Mouse (Mus musculus): Measurements from ENCODE around the gene Rpia. TPM values are rescaled to one million over a fixed set of nuclear protein-coding genes. Genes with fewer than 3 reads are reported as not detected.
A peak's percentile ranks its signal among the peaks of the same experiment; 100 is the strongest.

The Rpia gene
- polyA plus RNA-seq, 1 experiment from 2014 or later, result 2.6 TPM

DNA sequence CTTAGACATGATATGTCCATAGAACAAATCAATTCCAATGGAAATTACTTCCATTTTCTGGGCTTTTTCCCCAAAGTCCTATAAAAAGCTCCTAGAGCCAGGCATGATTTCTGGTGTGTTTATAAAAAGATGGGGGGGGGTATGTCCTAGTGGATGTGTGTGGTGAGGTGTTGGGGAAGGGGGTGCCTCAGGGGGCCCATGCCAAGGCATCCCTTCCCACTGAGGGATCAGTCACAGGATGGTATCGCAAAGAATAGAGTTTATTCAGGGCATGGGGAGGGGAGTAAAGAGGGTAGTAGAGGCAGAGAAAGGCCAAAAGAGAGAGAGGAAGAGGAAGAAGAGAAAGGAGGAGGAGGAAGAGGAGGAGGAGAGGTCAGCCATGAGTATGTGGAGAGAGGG, 14.5 kb upstream of the Rpia start:
- TF ChIP-seq CTCF (IDR thresholded peaks at IDR 0.05; ENCODE audit: low read depth) (no peak), EP300 (optimal IDR thresholded peaks at IDR 0.05) (no peak)
- H3K36me3 ChIP-seq (ENCODE audit: control insufficient read depth, insufficient read depth, low read length), result no peaks in the 10 kb centered on the region
- no peak overlapping the region for H3K4me2 ChIP-seq (replicated peaks; ENCODE audit: low read depth)
- no peaks in the 10 kb centered on the region for H3K27me3 ChIP-seq (ENCODE audit: control insufficient read depth, insufficient read depth, low read length)
- no peak overlapping the region for H3K4me3 ChIP-seq (ENCODE audit: low read depth, low read length)
- no peak overlapping the region for H3K27ac ChIP-seq (replicated peaks)
- no peaks in the 10 kb centered on the region for H3K4me1 ChIP-seq (replicated peaks; ENCODE audit: control insufficient read depth, insufficient read depth)
- H3K9ac ChIP-seq (ENCODE audit: low read length), result no peak overlapping the region
- WGBS, result 78% methylated on average over 1 of the region's 1 CpGs
- no peaks in the 10 kb centered on the region for H3K9me3 ChIP-seq (ENCODE audit: control insufficient read depth, low read length)
- ATAC-seq (ENCODE audit: low FRiP score, low TSS enrichment) (no peak), DNase-seq (ENCODE audit: low spot score) (no peak)

DNA sequence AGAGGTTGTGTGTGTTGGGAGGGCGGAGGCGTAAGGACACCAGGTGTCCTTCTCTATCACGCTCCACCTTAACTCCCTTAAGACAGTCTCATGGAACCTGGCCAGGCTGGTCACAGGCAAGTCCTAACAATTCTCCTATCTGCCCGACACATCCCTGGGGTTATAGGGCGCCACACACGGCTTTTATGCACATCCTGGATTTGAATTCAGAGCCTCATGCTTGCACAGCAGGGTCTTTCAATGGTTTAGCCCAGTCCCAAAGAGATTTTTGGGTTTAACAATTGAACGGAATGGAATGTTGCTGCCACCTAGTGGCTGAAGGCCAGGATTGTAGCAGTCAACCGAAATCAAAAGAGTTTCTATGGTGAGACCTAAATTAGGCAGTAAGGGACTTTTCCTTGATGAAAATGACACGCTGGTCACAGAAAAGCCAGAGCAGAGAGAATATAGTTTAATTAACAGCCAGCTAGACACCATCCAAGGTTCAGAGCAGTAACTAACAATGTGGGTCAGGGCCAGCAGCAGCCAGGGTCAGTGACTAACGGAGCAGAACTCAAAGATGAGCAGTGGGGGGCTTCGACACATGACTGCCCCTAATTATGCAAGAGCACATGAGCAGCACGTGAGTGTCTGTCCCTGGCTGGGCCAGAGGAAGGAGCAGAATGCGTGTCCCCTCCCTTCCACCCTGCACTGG, 13.9 kb upstream of the Rpia start:
- Histone ChIP-seq H3K4me1 (replicated peaks; ENCODE audit: control insufficient read depth, insufficient read depth) (no peaks in the 10 kb centered on the region), H3K4me2 (replicated peaks; ENCODE audit: low read depth) (peak overlapping the region; percentile 54), H3K36me3 (ENCODE audit: control insufficient read depth, insufficient read depth, low read length) (no peaks in the 10 kb centered on the region), H3K27ac (replicated peaks) (no peak overlapping the region), H3K4me3 (ENCODE audit: low read depth, low read length) (peak overlapping the region; percentile 12; the same call in 1 of the 2 replicates), H3K27me3 (ENCODE audit: control insufficient read depth, insufficient read depth, low read length) (no peaks in the 10 kb centered on the region), H3K9me3 (ENCODE audit: control insufficient read depth, low read length) (no peaks in the 10 kb centered on the region), H3K9ac (ENCODE audit: low read length) (no peak overlapping the region)
- peak; percentile 53 for ATAC-seq (ENCODE audit: low FRiP score, low TSS enrichment)
- 18% methylated on average over 13 of the region's 13 CpGs for WGBS
- DNase-seq (ENCODE audit: low spot score), result peak; percentile 64
- TF ChIP-seq EP300 (optimal IDR thresholded peaks at IDR 0.05) (no peak), CTCF (IDR thresholded peaks at IDR 0.05; ENCODE audit: low read depth) (peak; percentile 90)

DNA sequence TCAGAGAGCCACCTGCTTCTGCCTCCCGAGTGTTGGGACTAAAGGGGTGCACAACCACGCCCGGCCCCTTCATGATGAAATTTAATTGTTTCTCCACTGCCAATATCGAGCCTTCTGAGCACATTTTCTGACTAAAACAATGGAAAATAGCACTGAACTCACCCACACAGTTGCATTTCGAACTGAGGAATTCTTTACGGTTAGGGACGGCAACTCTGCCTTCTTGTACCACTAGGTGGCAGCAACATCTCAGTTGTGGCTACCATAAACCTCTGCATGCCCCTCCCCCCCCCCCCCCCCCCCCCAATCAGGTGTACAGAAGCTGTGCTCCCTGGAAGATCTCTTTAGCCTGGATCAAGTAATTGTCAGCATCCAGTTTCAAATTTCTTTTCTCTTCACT, 13.2 kb upstream of the Rpia start:
- no peak overlapping the region for H3K9ac ChIP-seq (ENCODE audit: low read length)
- no peak overlapping the region for H3K27ac ChIP-seq (replicated peaks)
- H3K9me3 ChIP-seq (ENCODE audit: control insufficient read depth, low read length), result no peaks in the 10 kb centered on the region
- H3K4me3 ChIP-seq (ENCODE audit: low read depth, low read length), result no peak overlapping the region
- TF ChIP-seq CTCF (IDR thresholded peaks at IDR 0.05; ENCODE audit: low read depth) (peak; percentile 74), EP300 (optimal IDR thresholded peaks at IDR 0.05) (no peak)
- WGBS, result 13% methylated on average over 7 of the region's 7 CpGs
- ATAC-seq (ENCODE audit: low FRiP score, low TSS enrichment), result peak; percentile 67
- no peaks in the 10 kb centered on the region for H3K27me3 ChIP-seq (ENCODE audit: control insufficient read depth, insufficient read depth, low read length)
- H3K4me2 ChIP-seq (replicated peaks; ENCODE audit: low read depth), result peak overlapping the region; percentile 54
- peak; percentile 78 for DNase-seq (ENCODE audit: low spot score)
- H3K4me1 ChIP-seq (replicated peaks; ENCODE audit: control insufficient read depth, insufficient read depth), result no peaks in the 10 kb centered on the region
- no peaks in the 10 kb centered on the region for H3K36me3 ChIP-seq (ENCODE audit: control insufficient read depth, insufficient read depth, low read length)

DNA sequence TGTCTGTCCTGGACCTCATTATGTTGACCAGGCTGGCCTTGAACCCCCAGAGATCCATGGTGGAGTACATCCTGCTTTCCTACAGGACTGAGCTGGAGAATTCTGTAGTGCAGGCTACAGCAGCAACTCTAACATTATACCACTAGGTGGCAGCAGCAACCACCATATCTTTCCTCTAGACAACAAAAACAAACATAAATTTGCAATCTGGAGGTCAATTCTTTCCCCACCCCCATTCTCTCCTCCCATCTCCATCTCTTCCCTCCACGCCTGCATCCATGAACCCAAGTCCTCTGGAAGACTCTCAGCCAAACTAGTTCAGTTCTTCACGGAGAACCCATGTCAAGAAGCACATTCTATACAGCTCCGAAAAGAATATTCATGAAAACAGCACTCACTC, 12.6 kb upstream of the Rpia start:
- Histone ChIP-seq H3K4me1 (replicated peaks; ENCODE audit: control insufficient read depth, insufficient read depth) (no peaks in the 10 kb centered on the region), H3K36me3 (ENCODE audit: control insufficient read depth, insufficient read depth, low read length) (no peaks in the 10 kb centered on the region), H3K27me3 (ENCODE audit: control insufficient read depth, insufficient read depth, low read length) (no peaks in the 10 kb centered on the region), H3K9ac (ENCODE audit: low read length) (no peak overlapping the region), H3K27ac (replicated peaks) (no peak overlapping the region), H3K9me3 (ENCODE audit: control insufficient read depth, low read length) (no peaks in the 10 kb centered on the region), H3K4me2 (replicated peaks; ENCODE audit: low read depth) (no peak overlapping the region), H3K4me3 (ENCODE audit: low read depth, low read length) (no peak overlapping the region)
- DNase-seq (ENCODE audit: low spot score) (peak; percentile 52), ATAC-seq (ENCODE audit: low FRiP score, low TSS enrichment) (peak; percentile 69)
- TF ChIP-seq CTCF (IDR thresholded peaks at IDR 0.05; ENCODE audit: low read depth) (peak; percentile 81), EP300 (optimal IDR thresholded peaks at IDR 0.05) (no peak)
- 22% methylated on average over 3 of the region's 3 CpGs for WGBS

DNA sequence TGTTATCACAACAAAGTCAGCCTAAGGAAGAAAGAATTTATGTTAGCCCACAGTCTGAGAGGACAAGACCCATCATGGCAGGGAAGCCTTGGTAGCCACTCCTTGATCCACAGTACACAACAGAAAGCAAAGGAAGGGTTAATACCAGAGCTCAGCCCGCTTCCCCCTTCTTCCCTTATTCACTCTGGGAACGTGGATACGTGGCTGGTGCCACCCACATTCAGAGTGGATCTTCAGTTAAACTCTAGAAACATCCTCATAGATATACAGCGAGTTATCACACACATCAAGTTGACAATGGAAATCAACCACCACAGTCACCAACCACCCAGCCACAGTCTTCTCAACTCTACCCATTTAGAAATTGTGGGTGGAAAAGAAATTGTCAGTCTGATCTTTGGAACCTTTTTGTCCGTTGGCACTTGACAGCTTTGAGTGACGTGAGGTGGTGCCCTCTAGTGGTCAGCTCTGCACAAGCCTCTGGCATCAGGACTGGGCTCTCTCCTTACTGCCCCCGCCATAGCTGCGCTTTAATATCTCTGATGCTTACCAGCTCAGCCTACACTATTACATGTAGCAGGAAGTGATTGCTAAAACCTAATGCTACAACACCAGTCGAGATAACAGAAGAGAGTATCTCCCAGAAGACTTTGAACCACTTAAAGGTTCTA, 5.7 kb upstream of the Rpia start:
- peak; percentile 85 for ATAC-seq (ENCODE audit: low FRiP score, low TSS enrichment)

DNA sequence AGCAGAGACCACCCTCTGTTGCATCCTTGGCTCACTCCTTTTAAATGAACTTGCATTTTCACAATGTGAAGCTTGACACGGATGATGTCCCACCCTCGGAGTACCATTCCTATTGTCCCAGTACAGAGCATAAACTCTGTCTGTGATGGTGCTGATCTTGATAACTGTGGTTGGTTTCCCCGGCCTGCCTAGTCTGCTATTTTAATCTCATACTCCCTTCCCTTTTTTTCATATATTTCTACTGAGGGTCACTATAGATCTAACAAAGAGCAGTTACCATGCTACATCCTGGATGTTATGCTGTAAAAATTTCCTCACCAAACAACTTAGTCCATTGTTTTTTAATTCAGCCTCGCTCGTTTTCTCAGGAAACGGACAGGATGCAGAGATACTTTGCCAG, 4.9 kb upstream of the Rpia start:
- ATAC-seq (ENCODE audit: low FRiP score, low TSS enrichment), result no peak
- Histone ChIP-seq H3K4me1 (replicated peaks; ENCODE audit: control insufficient read depth, insufficient read depth) (no peaks in the 10 kb centered on the region), H3K27ac (replicated peaks) (no peak overlapping the region), H3K9ac (ENCODE audit: low read length) (no peak overlapping the region), H3K36me3 (ENCODE audit: control insufficient read depth, insufficient read depth, low read length) (no peaks in the 10 kb centered on the region), H3K4me3 (ENCODE audit: low read depth, low read length) (no peak overlapping the region), H3K27me3 (ENCODE audit: control insufficient read depth, insufficient read depth, low read length) (no peaks in the 10 kb centered on the region), H3K4me2 (replicated peaks; ENCODE audit: low read depth) (no peak overlapping the region), H3K9me3 (ENCODE audit: control insufficient read depth, low read length) (no peaks in the 10 kb centered on the region)
- TF ChIP-seq EP300 (optimal IDR thresholded peaks at IDR 0.05), result no peak
- no peak for TF ChIP-seq CTCF (IDR thresholded peaks at IDR 0.05; ENCODE audit: low read depth)
- no peak for DNase-seq (ENCODE audit: low spot score)
- 72% methylated on average over 6 of the region's 6 CpGs for WGBS

More for the DNA sequence above, 5.7 kb upstream of the Rpia start:
- no peaks in the 10 kb centered on the region for H3K4me1 ChIP-seq (replicated peaks; ENCODE audit: control insufficient read depth, insufficient read depth)
- no peak overlapping the region for H3K4me3 ChIP-seq (ENCODE audit: low read depth, low read length)
- no peak overlapping the region for H3K9ac ChIP-seq (ENCODE audit: low read length)
- H3K36me3 ChIP-seq (ENCODE audit: control insufficient read depth, insufficient read depth, low read length), result no peaks in the 10 kb centered on the region
- H3K4me2 ChIP-seq (replicated peaks; ENCODE audit: low read depth), result no peak overlapping the region
- 23% methylated on average over 9 of the region's 9 CpGs for WGBS
- H3K27me3 ChIP-seq (ENCODE audit: control insufficient read depth, insufficient read depth, low read length), result no peaks in the 10 kb centered on the region
- no peaks in the 10 kb centered on the region for H3K9me3 ChIP-seq (ENCODE audit: control insufficient read depth, low read length)
- DNase-seq (ENCODE audit: low spot score), result peak; percentile 80
- H3K27ac ChIP-seq (replicated peaks), result no peak overlapping the region
- TF ChIP-seq CTCF (IDR thresholded peaks at IDR 0.05; ENCODE audit: low read depth) (peak; percentile 81), EP300 (optimal IDR thresholded peaks at IDR 0.05) (no peak)

Data from stomach, postnatal 0 days (tissue).